Mouse (Mus musculus) embryonic fibroblast, embryonic 13.5 days (primary cell): ENCODE results near the gene Slc26a3.

Experiments used
- CTCF ChIP-seq: IDR thresholded peaks from 2 replicates; pipeline ENCODE4 v1.5.1; 2011; ENCODE audit warnings: mild to moderate bottlenecking, control low read depth, low read length, moderate library complexity, borderline replicate concordance; ENCODE audit not compliant: insufficient read depth
- POLR2A ChIP-seq: IDR thresholded peaks from 2 replicates; pipeline ENCODE4 v1.6.1; 2011; ENCODE audit warnings: low read depth, mild to moderate bottlenecking, control low read depth, low read length, moderate library complexity

GRCm38 (mm10) chr12:31513724-31514503, 123.2 kb downstream of the Slc26a3 start:
- no peak for TF ChIP-seq CTCF
- no peak for TF ChIP-seq POLR2A
